Mouse (Mus musculus) forebrain, embryonic 11.5 days (tissue): ENCODE measurements around the gene Gm20425. TPM values are rescaled to one million over a fixed set of nuclear protein-coding genes. Genes with fewer than 3 reads are reported as not detected.
A peak's percentile ranks its signal among the peaks of the same experiment; 100 is the strongest.
"Not testable (repeated sequence)": the region's sequence is repeated elsewhere in the genome, so short reads cannot be mapped to it uniquely, and the experiment has no call there.

Experiments
- ATAC-seq: fragments of 200-750 bp; cut with Nextera tagmentation; replicated peaks from 2 replicates; pipeline ENCODE4 v1.8.0; 2017; ENCODE audit warnings: moderate TSS enrichment; ENCODE audit not compliant: low FRiP score
- DNase-seq: peaks from one replicate; pipeline ENCODE4 v3.0.0-alpha.2; 2017; ENCODE audit warnings: low spot score
- H3K27ac ChIP-seq: fragments of 300-500 bp; sonication (generic); 2 replicates; pipeline ENCODE4 v1.5.1; 2014; ENCODE audit warnings: low read depth, low read length
- H3K27me3 ChIP-seq: fragments of 300-500 bp; sonication (generic); 2 replicates; pipeline ENCODE4 v1.6.1; 2014; ENCODE audit warnings: mild to moderate bottlenecking, low read length, mixed read lengths; ENCODE audit not compliant: control insufficient read depth, insufficient read depth
- H3K36me3 ChIP-seq: fragments of 300-500 bp; sonication (generic); 2 replicates; pipeline ENCODE4 v1.6.1; 2014; ENCODE audit warnings: mild to moderate bottlenecking, low read length, moderate library complexity, mixed read lengths; ENCODE audit not compliant: control insufficient read depth, insufficient read depth
- H3K4me1 ChIP-seq: fragments of 300-500 bp; sonication (generic); replicated peaks from 2 replicates; pipeline ENCODE4 v1.6.1; 2014; ENCODE audit warnings: low read length, mixed read lengths; ENCODE audit not compliant: control insufficient read depth, insufficient read depth
- H3K4me2 ChIP-seq: fragments of 300-500 bp; sonication (generic); 2 replicates; pipeline ENCODE4 v1.6.1; 2014; ENCODE audit warnings: low read depth, mild to moderate bottlenecking, low read length, moderate library complexity, mixed read lengths; ENCODE audit not compliant: severe bottlenecking
- H3K4me3 ChIP-seq: fragments of 300-500 bp; sonication (generic); 2 replicates; pipeline ENCODE4 v1.5.1; 2014; ENCODE audit warnings: low read depth, low read length
- H3K9ac ChIP-seq: fragments of 300-500 bp; sonication (generic); 2 replicates; pipeline ENCODE4 v1.6.1; 2014; ENCODE audit warnings: low read length
- H3K9me3 ChIP-seq: fragments of 300-500 bp; sonication (generic); 2 replicates; pipeline ENCODE4 v1.6.1; 2016; ENCODE audit warnings: low read length, mixed read lengths; ENCODE audit not compliant: control insufficient read depth
- WGBS: fragments of 180-500 bp; shearing (Covaris S2); extraction: QIAGEN DNeasy Blood & Tissue Kit; methylation state at CpG from one replicate; pipeline ENCODE4 v1.1.7; 2014; 5-methylcytosine and 5-hydroxymethylcytosine counted together
- polyA plus RNA-seq: library from polyadenylated mRNA; unstranded; fragments of >200 nt; fragmentation: Nextera tagmentation; extraction: Ambion mirVana; gene quantifications from 2 replicates; pipeline ENCODE4 v1.2.1, GENCODE M21; 2014

Gene Gm20425
- polyA plus RNA-seq, 1 experiment from 2014 or later, result 3.0 TPM

DNA sequence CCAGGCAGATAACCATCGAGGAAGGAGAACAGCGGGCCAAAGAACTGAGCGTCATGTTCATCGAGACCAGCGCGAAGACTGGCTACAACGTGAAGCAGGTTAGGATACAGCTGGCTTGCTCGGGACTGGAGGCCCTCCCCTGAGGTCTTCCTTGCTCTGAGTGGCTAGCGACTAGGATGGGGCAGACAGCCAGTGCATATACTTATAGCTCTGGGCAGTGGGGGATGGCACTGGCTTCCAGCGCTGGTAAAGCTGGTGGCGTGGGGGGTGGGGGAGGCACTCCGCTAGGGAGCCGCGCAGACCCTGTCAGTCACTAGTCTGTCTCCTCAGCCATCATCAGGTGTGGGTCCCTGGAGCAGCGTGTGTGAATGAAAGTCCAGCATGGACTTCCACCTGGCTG is 66.3 kb downstream of the Gm20425 start:
- no peak for ATAC-seq
- 78% methylated on average over 15 of the region's 15 CpGs for WGBS
- H3K9ac ChIP-seq, result no peak overlapping the region

DNA sequence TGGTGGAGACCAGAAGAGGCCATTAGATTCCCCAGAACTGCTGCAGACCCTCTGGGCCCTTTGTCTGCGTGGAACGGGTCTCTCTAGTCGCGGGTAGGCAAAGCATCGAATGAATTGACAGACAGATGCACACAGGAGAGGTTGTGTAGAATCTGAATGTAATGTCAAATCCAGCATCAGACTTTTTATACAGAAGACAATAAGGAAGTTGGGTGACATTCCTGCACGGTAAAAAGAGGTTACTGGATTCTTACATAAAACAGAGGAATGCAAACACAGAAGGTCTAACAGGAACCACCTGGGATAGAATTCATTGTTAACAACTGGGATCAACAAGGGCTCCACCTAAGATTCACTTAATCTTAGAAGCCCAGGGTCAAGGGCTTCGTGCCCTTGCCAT is 74.9 kb downstream of the Gm20425 start:
- ATAC-seq, H3K27ac ChIP-seq, H3K9me3 ChIP-seq, H3K4me2 ChIP-seq, DNase-seq, H3K4me3 ChIP-seq, H3K36me3 ChIP-seq, H3K4me1 ChIP-seq, H3K9ac ChIP-seq, H3K27me3 ChIP-seq: not testable (repeated sequence)
- 89% methylated on average over 7 of the region's 7 CpGs for WGBS

More for the DNA sequence above, 66.3 kb downstream of the Gm20425 start:
- Histone ChIP-seq H3K36me3 (no peaks in the 10 kb centered on the region), H3K9me3 (no peaks in the 10 kb centered on the region), H3K4me3 (no peak overlapping the region), H3K27me3 (no peaks in the 10 kb centered on the region), H3K4me2 (no peak overlapping the region), H3K27ac (no peak overlapping the region), H3K4me1 (no peaks in the 10 kb centered on the region)
- DNase-seq, result no peak

GRCm38 (mm10) chr9:103154568-103154967 is 75.5 kb downstream of the Gm20425 start:
- Histone ChIP-seq H3K4me2 (no peak overlapping the region), H3K36me3 (no peaks in the 10 kb centered on the region; the same call in 1 of the 2 replicates), H3K9me3 (no peaks in the 10 kb centered on the region), H3K27ac (no peak overlapping the region), H3K4me3 (no peak overlapping the region), H3K9ac (no peak overlapping the region), H3K27me3 (no peaks in the 10 kb centered on the region), H3K4me1 (no peaks in the 10 kb centered on the region)
- WGBS, result 85% methylated on average over 2 of the region's 2 CpGs
- DNase-seq, result no peak
- no peak for ATAC-seq

DNA sequence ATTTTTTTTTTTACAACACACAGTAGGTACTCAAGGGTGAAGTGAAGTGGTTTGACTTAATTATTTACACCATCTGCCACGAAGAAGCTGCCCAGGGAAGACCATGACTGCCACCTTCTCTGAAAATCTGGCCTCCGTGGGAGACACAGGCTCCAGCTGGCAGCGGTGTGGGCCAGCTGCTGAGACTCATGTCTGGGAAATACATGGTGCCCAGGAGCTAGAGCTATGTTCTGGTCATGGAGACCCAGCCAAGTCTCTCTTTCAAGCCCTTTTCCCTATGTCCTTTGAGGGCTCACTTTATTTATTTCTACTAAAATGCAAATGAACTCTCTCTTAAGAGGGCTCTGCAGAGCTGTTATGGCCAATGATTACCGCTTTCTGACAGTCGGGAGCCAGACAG is 76.8 kb downstream of the Gm20425 start:
- WGBS, result 85% methylated on average over 5 of the region's 5 CpGs
- H3K27me3 ChIP-seq, result no peaks in the 10 kb centered on the region
- DNase-seq, result no peak
- H3K4me2 ChIP-seq, result no peak overlapping the region
- no peak overlapping the region for H3K27ac ChIP-seq
- H3K9ac ChIP-seq, result no peak overlapping the region
- H3K9me3 ChIP-seq, result no peaks in the 10 kb centered on the region
- no peaks in the 10 kb centered on the region for H3K36me3 ChIP-seq
- no peak overlapping the region for H3K4me3 ChIP-seq
- 0 out of 2 replicates have a peak, but pooled peaks cover under 1% of the 10 kb centered on the region for H3K4me1 ChIP-seq
- ATAC-seq, result no peak

DNA sequence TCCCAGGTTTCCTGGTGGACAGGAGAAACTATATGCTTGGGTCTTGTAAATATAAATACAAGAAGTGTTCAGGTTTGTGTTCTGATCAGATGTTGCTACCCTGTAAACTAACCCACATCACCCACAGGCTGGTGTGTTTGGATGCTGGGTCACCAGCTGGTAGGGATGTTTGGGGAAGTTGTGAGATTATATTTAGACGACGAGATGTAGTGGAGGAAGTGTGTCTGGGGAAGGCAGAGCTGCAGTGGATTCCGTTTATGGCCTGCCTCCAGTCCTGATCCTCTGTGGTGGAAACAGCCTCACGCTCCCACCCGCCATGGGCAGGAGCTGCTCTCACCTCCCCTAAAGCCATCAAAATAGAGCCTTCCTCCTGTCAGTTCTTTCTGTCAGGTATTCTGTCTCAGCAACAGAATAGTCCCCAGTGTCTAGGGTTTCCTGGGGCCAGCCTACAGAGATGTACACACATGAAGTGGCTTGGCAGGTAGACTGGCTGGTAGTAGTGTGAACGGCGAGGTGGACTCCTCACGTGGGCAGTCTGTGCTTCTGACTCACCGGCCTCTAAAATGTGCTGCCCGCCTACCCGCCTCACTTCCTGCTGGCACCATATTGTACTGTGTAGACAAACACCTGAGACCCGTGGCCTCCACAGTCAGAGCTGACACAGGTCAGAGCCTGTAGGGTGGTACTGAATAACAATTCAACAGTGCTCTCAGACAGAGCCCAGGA is 80.9 kb downstream of the Gm20425 start:
- no peak for ATAC-seq
- 94% methylated on average over 12 of the region's 12 CpGs for WGBS
- Histone ChIP-seq H3K9me3 (no peaks in the 10 kb centered on the region), H3K4me3 (no peak overlapping the region), H3K27me3 (no peaks in the 10 kb centered on the region), H3K9ac (no peak overlapping the region), H3K4me2 (no peak overlapping the region), H3K27ac (no peak overlapping the region), H3K4me1 (peaks cover 16% of the 10 kb centered on the region; the same call in 1 of the 2 replicates), H3K36me3 (no peaks in the 10 kb centered on the region)
- DNase-seq, result no peak

- no peaks in the 10 kb centered on the region for H3K36me3 ChIP-seq
- no peaks in the 10 kb centered on the region for H3K9me3 ChIP-seq
- DNase-seq, result no peak
- H3K27me3 ChIP-seq, result no peaks in the 10 kb centered on the region
- H3K4me2 ChIP-seq, result no peak overlapping the region; the same call in 1 of the 2 replicates
- peaks cover 16% of the 10 kb centered on the region; the same call in 1 of the 2 replicates for H3K4me1 ChIP-seq
- no peak overlapping the region for H3K9ac ChIP-seq
- 62% methylated on average over 13 of the region's 13 CpGs for WGBS
- ATAC-seq, result no peak
- H3K4me3 ChIP-seq, result no peak overlapping the region
- H3K27ac ChIP-seq, result peak overlapping the region; percentile 51
These were observed 83.0 kb downstream of the Gm20425 start for GRCm38 (mm10) chr9:103147103-103147502.

DNA sequence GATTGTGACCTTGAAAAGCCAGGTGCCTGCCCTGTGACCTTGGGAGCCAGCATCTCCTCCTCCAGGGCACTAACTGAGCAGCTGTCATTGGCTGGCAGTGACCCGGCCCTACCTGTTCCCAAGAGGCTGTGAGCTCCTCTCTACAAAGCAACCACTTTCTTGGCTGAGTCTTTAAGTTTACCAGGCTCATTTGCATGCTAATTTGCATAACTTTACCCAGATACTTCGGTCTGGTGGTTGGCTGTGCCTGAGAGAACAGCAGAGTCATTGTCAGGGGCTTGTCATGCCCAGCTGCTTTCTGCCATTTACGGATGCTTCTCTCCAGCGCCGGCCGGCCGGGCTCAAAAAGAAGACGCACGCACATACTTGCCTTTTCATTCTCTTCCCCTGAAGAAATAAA is 83.4 kb downstream of the Gm20425 start:
- H3K4me3 ChIP-seq, result no peak overlapping the region
- H3K4me2 ChIP-seq, result no peak overlapping the region; the same call in 1 of the 2 replicates

DNA sequence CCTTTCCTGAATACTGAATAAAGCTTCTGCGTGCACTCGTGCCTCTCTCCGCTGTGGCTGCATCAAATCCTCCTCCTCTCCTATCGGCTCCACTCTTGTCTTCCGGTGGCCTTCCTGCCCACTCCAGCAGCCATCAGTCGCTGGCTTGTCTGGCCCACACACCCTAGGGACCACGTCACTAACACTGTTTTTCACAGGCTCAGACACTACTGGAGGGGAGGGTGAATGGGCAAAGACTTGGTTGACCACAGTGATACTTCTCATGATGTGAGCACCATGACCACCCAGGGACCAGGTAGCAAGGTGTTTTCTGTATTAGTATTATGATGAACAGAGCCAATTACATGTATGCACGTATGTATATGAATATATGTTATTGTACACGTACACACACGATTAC is 83.8 kb downstream of the Gm20425 start:
- DNase-seq (no peak), ATAC-seq (peak; percentile 53)
- no peak overlapping the region for H3K4me2 ChIP-seq

More for the DNA sequence above, 83.4 kb downstream of the Gm20425 start:
- Histone ChIP-seq H3K36me3 (no peaks in the 10 kb centered on the region), H3K9me3 (no peaks in the 10 kb centered on the region), H3K4me1 (peaks cover 16% of the 10 kb centered on the region; the same call in 1 of the 2 replicates), H3K27me3 (no peaks in the 10 kb centered on the region), H3K9ac (no peak overlapping the region), H3K27ac (peak overlapping the region; percentile 51)
- ATAC-seq (peak; percentile 91), DNase-seq (peak; percentile 64)
- WGBS, result 21% methylated on average over 9 of the region's 9 CpGs

DNA sequence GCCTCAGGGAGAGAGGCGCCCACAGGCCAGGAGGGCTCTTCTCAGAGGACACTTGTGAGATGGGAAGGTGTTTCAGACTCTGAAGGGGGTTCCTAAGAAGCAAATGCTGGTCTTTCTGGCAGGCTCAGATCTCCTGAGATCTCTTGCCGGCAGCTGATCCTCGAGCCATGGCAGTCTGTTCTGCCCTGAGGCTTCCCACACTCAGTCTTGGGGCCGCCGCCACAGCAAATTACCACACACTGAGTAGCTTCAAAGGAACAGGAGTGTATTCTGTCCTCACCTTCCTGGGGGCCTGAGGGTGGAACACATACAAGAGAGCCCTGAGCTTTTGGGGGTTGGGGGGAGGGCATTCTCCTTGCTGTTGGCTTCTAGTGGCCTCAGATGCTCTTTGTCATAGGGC is 84.8 kb downstream of the Gm20425 start:
- Histone ChIP-seq H3K27ac (peak overlapping the region; percentile 41; the same call in 1 of the 2 replicates), H3K4me1 (peaks cover 16% of the 10 kb centered on the region; the same call in 1 of the 2 replicates), H3K9ac (peak overlapping the region; percentile 29), H3K9me3 (no peaks in the 10 kb centered on the region), H3K36me3 (no peaks in the 10 kb centered on the region), H3K4me2 (no peak overlapping the region), H3K4me3 (no peak overlapping the region), H3K27me3 (no peaks in the 10 kb centered on the region)
- DNase-seq, result no peak
- 52% methylated on average over 5 of the region's 5 CpGs for WGBS
- no peak for ATAC-seq

More for the DNA sequence above, 83.8 kb downstream of the Gm20425 start:
- 76% methylated on average over 10 of the region's 10 CpGs for WGBS
- Histone ChIP-seq H3K4me1 (peaks cover 16% of the 10 kb centered on the region; the same call in 1 of the 2 replicates), H3K27me3 (no peaks in the 10 kb centered on the region), H3K9ac (no peak overlapping the region; the same call in 1 of the 2 replicates), H3K4me3 (no peak overlapping the region), H3K36me3 (no peaks in the 10 kb centered on the region), H3K27ac (peak overlapping the region; percentile 51), H3K9me3 (no peaks in the 10 kb centered on the region)
